Mouse (Mus musculus) CD4-positive, CD25-positive, alpha-beta regulatory T cell, adult 4 months (primary cell): ENCODE results near the gene Btbd11. TPM values are rescaled to one million over a fixed set of nuclear protein-coding genes. Genes with fewer than 3 reads are reported as not detected.
A peak's percentile ranks its signal among the peaks of the same experiment; 100 is the strongest.

Experiments
- ATAC-seq: one replicate; pipeline ENCODE4 v1.8.0; 2017
- polyA plus RNA-seq, 2 experiments: library from polyadenylated mRNA; unstranded; fragments of 100-300 nt; shearing (Covaris generic); gene quantifications; one replicate each; pipeline ENCODE4 v1.2.1; 2017

The Btbd11 gene
- 1 to 10 TPM; 3.6 to 5.6 TPM for polyA plus RNA-seq

DNA sequence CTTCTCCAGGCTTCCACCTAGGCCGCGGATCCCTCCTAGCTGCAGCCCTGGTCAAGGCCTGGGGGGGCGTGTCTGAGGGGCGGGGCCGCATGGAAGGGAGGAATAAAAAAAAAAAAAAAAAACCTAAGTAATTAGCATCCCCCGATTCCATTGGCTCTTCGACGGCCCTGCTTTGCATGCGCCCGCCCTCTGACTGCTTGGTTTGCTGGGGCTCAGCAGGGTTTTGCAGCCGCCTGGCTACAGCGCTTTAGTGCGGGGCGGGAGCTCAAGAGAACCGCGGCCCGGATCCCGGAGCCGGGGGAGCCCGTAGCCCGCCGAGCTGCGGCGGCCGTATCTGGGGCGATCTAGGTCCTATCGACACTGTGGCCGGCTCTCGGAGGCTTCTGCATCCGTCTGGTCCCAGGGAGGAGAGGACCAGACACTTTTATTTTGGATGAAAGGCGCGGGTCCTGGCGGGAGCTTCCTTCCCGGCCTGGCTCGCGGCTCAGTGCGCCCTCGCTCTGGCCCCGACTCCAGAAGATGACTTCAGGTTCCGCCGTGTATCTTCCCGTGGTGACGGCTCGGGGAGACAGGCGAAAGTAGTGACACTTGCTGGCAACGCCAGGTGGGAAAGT is at the start of gene Btbd11:
TSS of gene Btbd11 (plus strand) at position 210 of the 614 bp plus-strand sequence.
- peak; percentile 87 for ATAC-seq

GRCm38 (mm10) chr10:85338733-85339132 is 47.9 kb upstream of the Btbd11 start:
- ATAC-seq, result no peak

DNA sequence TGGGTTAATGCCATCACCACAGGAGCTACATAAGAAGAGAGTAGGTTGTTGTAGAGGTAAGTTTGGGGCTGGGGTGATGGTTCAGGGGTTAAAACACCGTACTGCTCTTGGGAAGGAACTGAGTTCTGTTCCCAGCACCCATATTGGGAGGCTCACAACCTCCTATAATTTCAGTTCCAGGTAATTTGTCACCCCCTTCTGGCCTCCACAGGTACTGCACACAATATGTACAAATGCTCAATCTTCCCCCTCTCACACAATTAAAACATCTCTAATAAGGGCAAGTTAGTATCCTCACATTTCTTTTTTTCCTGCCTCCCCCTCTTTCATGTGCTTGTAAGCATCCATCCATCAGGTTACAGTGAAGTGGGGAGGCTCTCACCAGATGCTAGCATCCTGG is 44.7 kb upstream of the Btbd11 start:
- ATAC-seq, result no peak

GRCm38 (mm10) chr10:85347171-85347570 is 39.4 kb upstream of the Btbd11 start:
- no peak for ATAC-seq

DNA sequence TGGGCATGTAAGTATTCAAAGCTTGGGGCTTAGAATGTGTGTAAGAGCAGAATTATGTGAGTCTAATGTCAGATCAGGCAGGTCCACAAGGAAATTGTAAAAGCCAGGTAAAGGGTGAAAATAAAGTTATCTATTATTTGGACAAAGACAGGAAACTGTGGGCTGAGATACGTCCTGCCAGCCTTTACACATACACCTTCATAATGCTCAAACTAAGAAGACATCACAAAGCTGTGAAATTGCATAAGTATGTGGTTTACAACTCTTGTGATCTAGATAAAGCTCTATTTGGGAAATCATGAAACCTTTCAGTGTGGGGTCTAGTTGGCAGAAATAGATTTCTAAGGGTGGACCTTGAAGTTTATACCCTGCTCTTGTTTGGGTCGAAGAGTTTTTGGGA is 34.1 kb upstream of the Btbd11 start:
- peak; percentile 43 for ATAC-seq

DNA sequence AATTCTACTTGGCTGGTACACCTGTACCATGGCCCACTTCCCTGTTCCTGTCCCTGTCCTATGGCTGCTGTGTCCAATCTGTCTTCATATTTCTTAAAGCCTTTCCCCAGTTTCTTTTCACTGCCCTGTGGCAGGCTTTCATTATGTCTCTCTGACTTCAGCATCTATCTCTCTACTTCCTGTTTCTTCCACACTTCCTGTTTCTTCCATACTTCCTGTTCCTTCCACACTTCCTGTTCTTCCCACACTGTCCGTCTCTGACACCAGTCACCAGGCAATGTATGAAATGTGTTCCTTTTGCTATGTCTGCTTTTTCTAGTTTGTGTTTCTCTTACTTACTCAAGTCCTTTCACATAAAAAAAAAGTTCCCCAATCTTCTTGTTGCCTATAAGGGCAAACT is 32.3 kb upstream of the Btbd11 start:
- ATAC-seq, result peak; percentile 29

DNA sequence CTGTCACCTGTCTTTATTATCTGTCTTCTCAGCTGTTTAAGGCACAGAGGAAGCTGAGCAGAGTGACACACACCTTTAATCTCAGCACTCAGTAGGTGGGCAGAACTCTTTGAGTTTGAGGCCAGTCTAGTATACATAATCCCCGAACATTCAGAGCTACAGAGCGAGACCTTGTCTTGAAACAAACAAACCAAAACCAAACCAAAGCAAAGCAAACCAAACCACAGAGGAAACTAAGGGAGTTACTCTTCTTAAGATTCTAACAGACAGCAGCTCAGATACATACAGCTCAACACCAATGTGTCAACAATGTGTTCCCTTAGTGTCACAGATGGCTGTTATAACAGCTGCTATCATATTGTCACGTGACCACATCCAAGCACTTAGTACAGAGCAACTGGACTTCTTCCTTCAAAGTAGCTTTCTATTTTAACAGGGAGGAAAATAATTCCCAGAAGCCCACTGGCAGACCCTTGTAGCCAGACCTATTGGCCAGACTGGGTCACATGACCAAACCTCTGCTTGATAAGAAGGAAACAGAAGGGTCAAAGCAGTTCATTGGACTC is 27.0 kb upstream of the Btbd11 start:
- ATAC-seq, result no peak

- ATAC-seq, result no peak
Observed at GRCm38 (mm10) chr10:85362766-85363442, 23.7 kb upstream of the Btbd11 start.

GRCm38 (mm10) chr10:85366876-85367275 is 19.7 kb upstream of the Btbd11 start:
- ATAC-seq, result no peak

GRCm38 (mm10) chr10:85371309-85371708 is 15.3 kb upstream of the Btbd11 start:
- ATAC-seq, result no peak

- no peak for ATAC-seq
Observed at GRCm38 (mm10) chr10:85372108-85372507, 14.5 kb upstream of the Btbd11 start.

DNA sequence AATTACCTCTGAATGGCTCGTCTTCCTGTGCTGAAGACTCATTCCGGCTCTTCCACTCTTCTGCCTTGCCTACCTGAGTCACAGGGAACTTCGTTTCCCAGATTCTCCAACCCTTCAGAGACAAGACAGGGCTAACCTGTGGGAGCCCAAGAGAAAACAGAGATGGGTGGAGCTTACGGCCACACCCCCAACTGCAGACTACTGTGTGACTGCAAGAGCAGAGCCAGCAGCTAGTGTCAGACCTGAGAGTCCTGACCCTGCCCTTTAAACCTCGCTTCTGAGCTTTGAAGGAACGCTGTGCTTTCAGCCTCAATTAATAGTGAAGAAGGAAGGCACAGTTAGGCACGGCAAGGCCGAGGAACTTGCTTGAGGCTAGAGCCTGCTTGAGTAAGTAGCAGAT is 7.6 kb upstream of the Btbd11 start:
- no peak for ATAC-seq

DNA sequence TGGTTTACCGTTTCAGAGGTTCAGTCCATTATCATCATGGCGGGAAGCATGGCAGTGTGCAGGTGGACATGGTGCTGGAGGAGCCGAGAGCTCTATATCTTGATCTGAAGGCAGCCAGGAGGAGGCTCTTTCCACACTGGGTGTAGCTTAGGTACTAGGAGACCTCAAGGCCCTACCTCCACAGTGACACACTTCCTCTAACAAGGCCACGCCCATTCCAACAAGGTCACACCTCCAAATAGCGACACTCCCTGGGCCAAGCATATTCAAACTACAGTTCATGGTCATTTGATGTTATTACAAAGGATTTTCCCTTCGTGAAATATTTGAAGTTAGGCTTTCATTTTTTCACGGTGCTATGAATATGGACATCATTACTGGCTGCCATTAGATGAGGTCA is 3.6 kb upstream of the Btbd11 start:
- ATAC-seq, result no peak

DNA sequence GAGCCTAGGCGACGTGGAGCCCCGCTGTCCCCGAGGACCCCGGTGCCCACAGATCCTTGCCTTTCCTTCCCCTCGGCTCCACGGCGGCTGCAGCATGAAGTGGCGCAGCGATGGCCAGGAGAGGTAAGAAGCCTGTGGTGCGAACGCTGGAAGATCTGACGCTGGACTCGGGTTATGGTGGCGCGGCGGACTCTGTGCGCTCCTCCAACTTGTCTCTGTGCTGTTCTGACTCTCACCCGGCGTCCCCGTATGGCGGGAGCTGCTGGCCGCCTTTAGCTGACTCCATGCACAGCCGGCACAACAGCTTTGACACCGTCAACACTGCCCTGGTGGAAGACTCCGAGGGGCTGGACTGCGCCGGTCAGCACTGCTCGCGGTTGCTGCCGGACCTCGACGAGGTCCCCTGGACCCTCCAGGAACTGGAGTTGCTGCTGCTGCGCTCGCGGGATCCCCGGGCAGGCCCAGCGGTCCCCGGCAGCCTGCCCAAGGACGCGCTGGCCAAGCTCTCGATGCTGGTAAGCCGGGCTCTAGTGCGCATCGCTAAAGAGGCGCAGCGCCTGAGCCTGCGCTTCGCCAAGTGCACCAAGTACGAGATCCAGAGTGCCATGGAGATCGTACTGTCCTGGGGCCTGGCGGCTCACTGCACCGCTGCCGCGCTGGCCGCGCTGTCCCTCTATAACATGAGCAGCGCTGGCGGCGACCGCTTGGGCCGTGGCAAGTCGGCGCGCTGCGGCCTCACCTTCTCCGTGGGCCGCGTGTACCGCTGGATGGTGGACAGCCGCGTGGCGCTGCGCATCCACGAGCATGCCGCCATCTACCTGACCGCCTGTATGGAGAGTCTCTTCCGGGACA is 831 bp downstream of the Btbd11 start:
- peak; percentile 15 for ATAC-seq

DNA sequence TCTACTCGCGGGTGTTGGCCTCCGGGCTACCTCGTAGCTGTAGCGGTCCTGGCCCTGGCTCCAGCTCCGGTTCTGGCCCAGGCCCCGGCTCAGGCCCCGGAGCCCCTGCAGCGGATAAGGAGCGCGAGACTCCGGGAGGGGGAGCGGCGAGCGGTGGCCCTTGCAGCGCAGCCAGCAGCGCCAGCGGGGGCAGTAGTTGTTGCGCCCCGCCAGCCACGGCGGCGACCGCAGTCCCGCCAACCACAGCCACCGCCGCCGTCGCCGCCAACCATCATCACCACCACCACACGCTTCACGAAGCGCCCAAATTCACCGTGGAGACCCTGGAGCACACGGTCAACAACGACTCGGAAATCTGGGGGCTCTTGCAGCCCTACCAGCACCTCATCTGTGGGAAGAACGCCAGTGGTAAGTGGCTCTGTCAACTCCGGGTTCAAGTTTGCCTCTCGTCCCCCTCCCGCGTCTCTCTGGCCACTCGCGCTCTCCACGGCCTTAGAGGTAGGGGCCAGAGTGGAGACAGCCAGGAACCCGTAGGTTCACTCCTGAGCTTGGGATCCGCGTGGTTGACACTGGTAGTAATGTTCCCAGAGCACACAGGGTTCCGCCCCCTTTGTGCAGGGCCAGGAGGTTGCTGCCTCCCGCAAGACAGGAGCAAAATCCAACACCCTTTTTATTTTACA is 1.6 kb downstream of the Btbd11 start:
- ATAC-seq, result peak; percentile 7

DNA sequence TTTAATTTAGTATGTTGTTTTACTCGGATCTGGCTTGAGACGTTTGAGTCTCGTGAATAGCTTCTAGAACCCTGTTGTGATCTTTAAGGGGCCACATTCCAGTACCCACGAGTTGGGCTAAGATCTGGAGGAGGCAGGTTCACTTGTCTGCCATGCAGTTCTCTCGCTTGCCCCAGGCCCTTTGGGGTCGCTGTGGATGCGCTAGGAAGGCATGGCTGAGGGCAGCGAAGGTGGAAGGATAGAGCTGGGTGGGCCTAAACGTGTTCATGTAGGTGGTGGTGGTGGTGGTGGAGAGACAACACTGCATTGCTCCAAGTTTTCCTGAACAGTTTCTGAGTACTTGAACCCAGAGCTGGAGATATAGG is 2.1 kb downstream of the Btbd11 start:
- ATAC-seq, result peak; percentile 37

- peak; percentile 21 for ATAC-seq
Observed at GRCm38 (mm10) chr10:85389286-85390139, 2.9 kb downstream of the Btbd11 start.

GRCm38 (mm10) chr10:85393016-85393415 is 6.4 kb downstream of the Btbd11 start:
- no peak for ATAC-seq

DNA sequence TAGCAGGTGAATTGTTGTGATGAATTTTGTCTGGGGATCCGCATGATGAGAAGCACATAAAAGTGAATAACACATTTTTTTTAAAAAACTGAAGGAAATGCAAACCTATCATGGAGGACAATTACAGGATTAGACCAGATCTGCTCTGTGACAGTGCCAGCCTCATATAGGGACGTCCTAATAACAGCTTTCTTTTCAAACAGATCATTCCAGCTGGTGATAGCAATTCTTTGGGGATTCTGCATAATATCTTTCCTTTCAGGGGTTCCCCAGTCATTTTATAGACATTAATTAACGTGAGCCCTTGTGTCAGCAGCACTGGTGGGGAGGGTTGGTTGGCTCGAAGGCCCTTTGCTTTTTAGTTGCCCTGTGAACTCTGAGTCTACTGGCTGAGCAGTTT is 7.9 kb downstream of the Btbd11 start:
- ATAC-seq, result no peak

GRCm38 (mm10) chr10:85411120-85411519 is 24.5 kb downstream of the Btbd11 start:
- peak; percentile 98 for ATAC-seq

DNA sequence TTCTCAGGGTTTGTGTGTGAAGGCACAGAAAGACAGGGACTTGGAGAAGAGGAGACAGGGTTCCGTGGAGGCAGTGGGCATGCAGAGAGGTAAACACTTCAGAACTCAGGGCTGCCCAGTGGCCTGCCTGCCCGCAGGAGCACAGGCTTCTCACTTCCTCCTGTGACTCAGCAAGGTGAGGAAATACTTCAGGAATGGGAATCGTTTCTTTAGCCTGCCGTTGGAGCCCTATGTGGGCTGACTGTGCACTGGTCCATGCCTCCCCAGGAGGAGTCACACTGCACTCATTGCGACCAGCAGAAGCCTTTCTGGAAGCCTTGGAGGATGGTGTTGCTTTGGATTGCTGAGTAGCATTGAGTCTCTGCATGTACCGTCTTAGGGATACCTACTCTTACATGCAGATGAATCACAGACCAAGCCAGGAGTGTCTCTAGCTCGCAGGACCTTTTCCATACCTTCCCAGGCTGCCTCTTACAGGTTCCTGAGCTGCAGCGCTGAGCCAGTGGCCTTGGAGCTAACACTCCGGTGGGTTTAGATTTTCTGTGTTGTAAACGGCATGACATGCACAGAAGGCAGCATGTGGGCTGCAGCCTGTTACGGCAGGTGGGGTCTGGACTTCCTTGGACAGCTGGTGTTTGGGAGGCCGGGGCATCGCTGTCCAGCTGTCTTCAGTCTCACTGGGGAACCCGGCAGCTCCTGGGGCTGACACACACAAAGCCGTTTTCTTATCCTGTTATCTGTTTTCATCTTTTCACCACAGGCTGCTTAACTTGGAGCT is 34.4 kb downstream of the Btbd11 start:
- ATAC-seq, result no peak
